Mouse (Mus musculus) intestine, postnatal 0 days (tissue): ENCODE data around the gene Fam214a. TPM values are rescaled to one million over a fixed set of nuclear protein-coding genes. Genes with fewer than 3 reads are reported as not detected.

Experiments used
- ATAC-seq: fragments of 200-750 bp; cut with Nextera tagmentation; 2 replicates; pipeline ENCODE4 v1.8.0; 2017; ENCODE audit warnings: mild to moderate bottlenecking, moderate TSS enrichment, moderate library complexity
- H3K27ac ChIP-seq: fragments of 300-500 bp; sonication (generic); 2 replicates; pipeline ENCODE4 v1.5.1; 2014; ENCODE audit warnings: mild to moderate bottlenecking, low read depth, low read length, moderate library complexity
- H3K27me3 ChIP-seq: fragments of 300-500 bp; sonication (generic); replicated peaks from 2 replicates; pipeline ENCODE4 v1.6.1; 2014; ENCODE audit warnings: low read length, mixed read lengths; ENCODE audit not compliant: control insufficient read depth, insufficient read depth
- H3K36me3 ChIP-seq: fragments of 300-500 bp; sonication (generic); 2 replicates; pipeline ENCODE4 v1.6.1; 2014; ENCODE audit warnings: mild to moderate bottlenecking, moderate library complexity; ENCODE audit not compliant: control insufficient read depth, insufficient read depth
- H3K4me1 ChIP-seq: fragments of 300-500 bp; sonication (generic); replicated peaks from 2 replicates; pipeline ENCODE4 v1.6.1; 2014; ENCODE audit warnings: antibody characterized with exemption, low read length, mixed read lengths; ENCODE audit not compliant: control insufficient read depth, insufficient read depth
- H3K4me2 ChIP-seq: fragments of 300-500 bp; sonication (generic); replicated peaks from 2 replicates; pipeline ENCODE4 v1.6.1; 2014; ENCODE audit warnings: low read depth, mild to moderate bottlenecking, moderate library complexity
- H3K4me3 ChIP-seq: fragments of 300-500 bp; sonication (generic); 2 replicates; pipeline ENCODE4 v1.5.1; 2014; ENCODE audit warnings: low read depth, low read length
- H3K9ac ChIP-seq: fragments of 300-500 bp; sonication (generic); 2 replicates; pipeline ENCODE4 v1.6.1; 2014; ENCODE audit warnings: mild to moderate bottlenecking, low read depth, low read length
- H3K9me3 ChIP-seq: fragments of 300-500 bp; sonication (generic); 2 replicates; pipeline ENCODE4 v1.6.1; 2016; ENCODE audit warnings: mixed run types; ENCODE audit not compliant: control insufficient read depth
- CTCF ChIP-seq: sonication (generic); IDR thresholded peaks from 2 replicates; pipeline ENCODE4 v1.5.1; 2016; ENCODE audit warnings: low read depth, mild to moderate bottlenecking, control low read depth, antibody characterized with exemption, moderate library complexity
- WGBS: fragments of 180-500 bp; shearing (Covaris S2); extraction: QIAGEN DNeasy Blood & Tissue Kit; methylation state at CpG from one replicate; pipeline ENCODE4 v1.1.7; 2014; 5-methylcytosine and 5-hydroxymethylcytosine counted together
- polyA plus RNA-seq: library from polyadenylated mRNA; unstranded; fragments of >200 nt; fragmentation: Nextera tagmentation; extraction: Ambion mirVana; gene quantifications from 2 replicates; pipeline ENCODE4 v1.2.1, GENCODE M21; 2015

The Fam214a gene
- polyA plus RNA-seq, 1 experiment from 2014 or later: 5.1 TPM

DNA sequence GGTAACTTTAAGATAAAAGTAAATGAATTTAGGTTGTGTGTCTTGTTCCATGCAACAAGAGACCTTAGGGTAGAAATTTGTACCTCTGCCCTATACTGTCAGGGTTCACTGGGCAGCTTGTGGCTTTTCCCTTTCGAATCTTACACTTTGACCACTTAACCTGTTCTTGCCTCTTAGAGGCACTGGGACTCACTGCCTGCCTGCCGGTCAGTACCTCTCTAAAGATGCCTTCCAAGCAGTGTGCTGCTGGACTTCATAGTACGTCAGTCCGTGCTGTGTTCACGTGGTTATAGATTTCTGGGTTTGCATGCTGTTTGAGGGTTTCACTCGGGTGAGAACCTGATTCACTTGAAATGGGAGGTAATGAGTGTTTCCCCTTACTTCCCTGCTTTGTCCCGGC is 22.7 kb downstream of the Fam214a start:
- no peak for TF ChIP-seq CTCF
- no peaks in the 10 kb centered on the region for H3K27me3 ChIP-seq
- H3K36me3 ChIP-seq: no peaks in the 10 kb centered on the region
- no peaks in the 10 kb centered on the region for H3K9me3 ChIP-seq
- peak overlapping the region; percentile 47 for H3K4me3 ChIP-seq
- ATAC-seq: peak; percentile 55
- H3K4me1 ChIP-seq: peaks cover 5% of the 10 kb centered on the region; the same call in 1 of the 2 replicates
- WGBS: 7% methylated on average over 7 of the region's 7 CpGs
- H3K27ac ChIP-seq: peak overlapping the region; percentile 74
- H3K9ac ChIP-seq: no peak overlapping the region
- peak overlapping the region; percentile 70 for H3K4me2 ChIP-seq

GRCm38 (mm10) chr9:74975911-74976563 is 23.4 kb downstream of the Fam214a start:
- peak overlapping the region; percentile 70 for H3K4me2 ChIP-seq
- peak overlapping the region; percentile 47 for H3K4me3 ChIP-seq
- TF ChIP-seq CTCF: no peak
- peak overlapping the region; percentile 74 for H3K27ac ChIP-seq
- no peaks in the 10 kb centered on the region for H3K36me3 ChIP-seq
- WGBS: under 1% methylated on average over 23 of the region's 23 CpGs
- peak overlapping the region; percentile 52 for H3K9ac ChIP-seq
- H3K27me3 ChIP-seq: no peaks in the 10 kb centered on the region
- peaks cover 5% of the 10 kb centered on the region; the same call in 1 of the 2 replicates for H3K4me1 ChIP-seq
- no peaks in the 10 kb centered on the region for H3K9me3 ChIP-seq
- ATAC-seq: peak; percentile 99

DNA sequence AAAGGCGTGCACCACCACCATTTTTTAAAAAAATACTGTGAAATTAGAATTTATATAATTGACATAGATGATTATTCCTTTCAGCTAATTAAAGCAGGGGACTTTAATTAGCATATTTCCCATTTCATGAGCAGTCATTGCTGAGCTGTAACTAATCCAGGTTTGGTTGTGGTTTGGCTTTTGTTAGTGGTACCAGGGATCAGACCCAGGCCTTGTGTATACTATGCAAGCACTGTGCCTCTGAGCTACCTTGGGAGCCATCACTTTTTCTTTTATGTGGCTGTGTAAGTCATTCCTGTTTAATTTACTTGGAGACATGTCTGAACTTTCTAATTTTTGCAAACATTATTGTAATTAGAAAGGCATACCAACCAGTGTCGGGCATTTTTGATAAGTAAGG is 24.6 kb downstream of the Fam214a start:
- H3K9me3 ChIP-seq: no peaks in the 10 kb centered on the region
- H3K9ac ChIP-seq: no peak overlapping the region
- no peak for TF ChIP-seq CTCF
- H3K36me3 ChIP-seq: no peaks in the 10 kb centered on the region
- peaks cover 5% of the 10 kb centered on the region; the same call in 1 of the 2 replicates for H3K4me1 ChIP-seq
- H3K4me3 ChIP-seq: no peak overlapping the region
- no peak for ATAC-seq
- no peaks in the 10 kb centered on the region for H3K27me3 ChIP-seq
- H3K4me2 ChIP-seq: no peak overlapping the region
- WGBS: 94% methylated on average over 2 of the region's 2 CpGs
- H3K27ac ChIP-seq: no peak overlapping the region

- Histone ChIP-seq H3K27me3 (no peaks in the 10 kb centered on the region), H3K9me3 (no peaks in the 10 kb centered on the region), H3K36me3 (no peaks in the 10 kb centered on the region), H3K9ac (no peak overlapping the region), H3K27ac (no peak overlapping the region), H3K4me3 (no peak overlapping the region), H3K4me1 (peaks cover 5% of the 10 kb centered on the region; the same call in 1 of the 2 replicates), H3K4me2 (no peak overlapping the region)
- WGBS: 57% methylated on average over 7 of the region's 7 CpGs
- TF ChIP-seq CTCF: no peak
- no peak for ATAC-seq
Observed at GRCm38 (mm10) chr9:74977962-74978361, 25.3 kb downstream of the Fam214a start.

- H3K9me3 ChIP-seq: no peaks in the 10 kb centered on the region
- no peak for TF ChIP-seq CTCF
- peaks cover 5% of the 10 kb centered on the region; the same call in 1 of the 2 replicates for H3K4me1 ChIP-seq
- no peak overlapping the region for H3K4me2 ChIP-seq
- no peak overlapping the region for H3K27ac ChIP-seq
- WGBS: 82% methylated on average over 7 of the region's 7 CpGs
- ATAC-seq: no peak
- no peak overlapping the region for H3K9ac ChIP-seq
- no peaks in the 10 kb centered on the region for H3K36me3 ChIP-seq
- no peak overlapping the region for H3K4me3 ChIP-seq
- no peaks in the 10 kb centered on the region for H3K27me3 ChIP-seq
Observed at GRCm38 (mm10) chr9:74978868-74979267, 26.2 kb downstream of the Fam214a start.

DNA sequence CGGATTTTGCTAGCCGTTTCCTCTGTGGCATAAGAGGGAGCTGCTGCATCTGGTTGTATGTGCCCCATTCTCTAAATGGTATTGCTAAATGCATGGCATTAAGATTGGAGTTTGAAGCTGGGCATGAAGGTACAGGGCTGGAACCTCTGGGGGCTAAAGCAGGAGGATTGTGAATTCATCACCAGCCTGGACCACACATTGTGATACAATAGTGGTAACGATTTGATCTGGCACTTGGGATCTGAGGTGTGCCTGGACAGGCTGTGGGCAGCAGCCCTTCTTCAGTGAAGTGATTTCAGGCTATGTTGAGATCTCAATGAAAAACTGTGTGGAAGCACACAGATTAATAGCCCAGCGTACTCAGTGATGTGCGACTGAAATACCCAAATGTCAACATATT is 26.7 kb downstream of the Fam214a start:
- H3K9ac ChIP-seq: no peak overlapping the region
- 88% methylated on average over 5 of the region's 5 CpGs for WGBS
- no peak for TF ChIP-seq CTCF
- no peaks in the 10 kb centered on the region for H3K9me3 ChIP-seq
- H3K4me1 ChIP-seq: peaks cover 4% of the 10 kb centered on the region; the same call in 1 of the 2 replicates
- no peak for ATAC-seq
- H3K27me3 ChIP-seq: no peaks in the 10 kb centered on the region
- no peak overlapping the region for H3K4me3 ChIP-seq
- H3K4me2 ChIP-seq: no peak overlapping the region
- H3K36me3 ChIP-seq: no peaks in the 10 kb centered on the region
- no peak overlapping the region for H3K27ac ChIP-seq
